Mouse (Mus musculus) testis, adult 2 months (tissue): ENCODE data around the gene Dmd.

Experiments used
- CTCF ChIP-seq: fragments of 200-500 bp; IDR thresholded peaks from 2 replicates; pipeline ENCODE4 v1.5.1; 2012; ENCODE audit warnings: low read depth, mild to moderate bottlenecking, inconsistent platforms, low read length, moderate library complexity; ENCODE audit not compliant: control insufficient read depth, insufficient read depth, insufficient replicate concordance
- POLR2A ChIP-seq: fragments of 200-500 bp; IDR thresholded peaks from 2 replicates; pipeline ENCODE4 v1.6.1; 2012; ENCODE audit warnings: low read depth, mild to moderate bottlenecking, inconsistent platforms, low read length, moderate library complexity; ENCODE audit not compliant: control insufficient read depth

- no peak for TF ChIP-seq POLR2A
- no peak for TF ChIP-seq CTCF
Measured at GRCm38 (mm10) chrX:84960972-84961371, 2012.3 kb downstream of the Dmd start.
